Mouse (Mus musculus) neutrophil, adult 5-6 weeks (primary cell): ENCODE data around the gene Tgif2. TPM values are rescaled to one million over a fixed set of nuclear protein-coding genes. Genes with fewer than 3 reads are reported as not detected.
"Not testable (repeated sequence)": the region's sequence is repeated elsewhere in the genome, so short reads cannot be mapped to it uniquely, and the experiment has no call there.

Source experiments
- ATAC-seq: fragments of 151-379, 151-347 bp; 2 replicates; pipeline ENCODE4 v1.8.0; 2017; ENCODE audit warnings: mild to moderate bottlenecking, moderate TSS enrichment; ENCODE audit not compliant: insufficient number of reproducible peaks, poor library complexity, low FRiP score, severe bottlenecking; ENCODE audit errors: extremely low read depth
- total RNA-seq: library from RNA; stranded (forward); fragments of 200-1000 nt; gene quantifications from 2 replicates; pipeline ENCODE4 v1.2.3, GENCODE M21; 2017

Tgif2 gene
- total RNA-seq, 1 experiment from 2014 or later: 15.8 TPM

- no peak for ATAC-seq
These were observed 57.2 kb downstream of the Tgif2 start for GRCm38 (mm10) chr2:156897034-156897433.

- no peak for ATAC-seq
These were observed 58.6 kb downstream of the Tgif2 start for GRCm38 (mm10) chr2:156898374-156898773.

- ATAC-seq: no peak
These were observed 59.4 kb downstream of the Tgif2 start for GRCm38 (mm10) chr2:156899184-156899583.

- no peak for ATAC-seq
These were observed 61.5 kb downstream of the Tgif2 start for GRCm38 (mm10) chr2:156901344-156901743.

GRCm38 (mm10) chr2:156901883-156902282 lies 62.1 kb downstream of the Tgif2 start:
- ATAC-seq: no peak

GRCm38 (mm10) chr2:156902411-156902810 lies 62.6 kb downstream of the Tgif2 start:
- ATAC-seq: not testable (repeated sequence)

- no peak for ATAC-seq
These were observed 63.6 kb downstream of the Tgif2 start for GRCm38 (mm10) chr2:156903367-156903766.

Other genes starting within 250 kb of the Tgif2 start
- 52.9 and 90.3 TPM in 2 replicates for gene Dlgap4, start 226.3 kb upstream of the Tgif2 start, total RNA-seq
- gene Myl9, start 64.6 kb upstream of the Tgif2 start, total RNA-seq: 22.3 and 27.6 TPM in 2 replicates
- gene 4930518I15Rik, start 17.9 kb downstream of the Tgif2 start, total RNA-seq: 6.9 and 8.0 TPM in 2 replicates
- gene Rab5if, start 23.1 kb downstream of the Tgif2 start, total RNA-seq: 107 and 115 TPM in 2 replicates
- gene Sla2, start 47.2 kb downstream of the Tgif2 start, total RNA-seq: 4.8 and 5.5 TPM in 2 replicates
- gene Ndrg3, start 152.0 kb downstream of the Tgif2 start, total RNA-seq: 34.4 and 43.1 TPM in 2 replicates
- gene Dsn1, start 167.1 kb downstream of the Tgif2 start, total RNA-seq: 11.0 and 14.4 TPM in 2 replicates
- 0.23 and 0.25 TPM in 2 replicates for gene Soga1, start 239.2 kb downstream of the Tgif2 start, total RNA-seq
- not detected in 2 replicates for gene Tldc2, start 247.0 kb downstream of the Tgif2 start, total RNA-seq